Mouse (Mus musculus): ENCODE measurements around the gene Capsl. TPM values are rescaled to one million over a fixed set of nuclear protein-coding genes. Genes with fewer than 3 reads are reported as not detected.

Gene Capsl
- polyA plus RNA-seq (2012; rRNA removed): 0.66 and 0.89 TPM in 2 replicates

DNA sequence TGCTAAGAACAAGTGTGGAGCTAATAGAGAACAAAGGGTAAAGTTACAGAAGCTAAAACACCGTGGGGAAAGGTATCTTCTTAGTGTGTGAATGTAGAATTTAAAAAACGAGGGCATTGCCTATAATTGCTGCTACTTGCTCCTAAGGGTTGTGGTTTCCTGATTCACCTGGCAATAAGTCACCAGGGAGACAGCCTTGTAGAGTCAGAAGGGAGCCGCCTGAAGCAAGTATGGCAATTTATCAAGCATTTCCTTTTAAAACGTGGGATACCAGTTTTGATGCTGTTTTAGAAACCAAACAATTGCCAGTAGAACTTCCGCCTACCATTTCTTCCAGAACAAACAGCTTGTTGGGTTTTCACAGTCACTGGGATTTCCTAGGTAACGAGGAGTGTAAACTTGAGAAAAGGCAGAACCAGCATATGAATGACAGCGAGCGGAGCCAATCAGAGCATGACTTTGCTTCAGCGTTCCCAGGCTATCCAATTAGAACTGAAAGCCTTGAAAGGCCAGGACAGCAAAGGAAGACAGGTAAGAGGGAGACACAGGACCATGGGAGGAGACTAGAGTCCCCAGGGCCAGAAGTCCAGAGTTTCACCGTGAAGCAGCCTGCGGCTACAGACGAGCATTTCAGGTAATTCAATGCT is at the start of gene Capsl:
Gene Capsl (plus strand): TSS at position 495 of the 647 bp plus-strand sequence.
- 49% methylated on average over 12 of the region's 12 CpGs for WGBS
- Histone ChIP-seq H3K36me3 (ENCODE audit: control insufficient read depth, insufficient read depth, low read length) (no peaks in the 10 kb centered on the region), H3K4me3 (ENCODE audit: control insufficient read depth, insufficient read depth, low read length) (no peak within 1 kb of the TSS), H3K27me3 (ENCODE audit: control insufficient read depth, insufficient read depth, low read length) (no peaks in the 10 kb centered on the region), H3K27ac (ENCODE audit: control insufficient read depth, insufficient read depth, low read length) (no peak within 1 kb of the TSS), H3K4me1 (replicated peaks; ENCODE audit: control insufficient read depth, insufficient read depth, low read length) (no peaks in the 10 kb centered on the region)
- no peak for TF ChIP-seq CTCF (IDR thresholded peaks at IDR 0.05; ENCODE audit: borderline replicate concordance, control insufficient read depth, extremely low read depth, insufficient read depth, low read length, poor library complexity)
- no peak for TF ChIP-seq POLR2A (IDR thresholded peaks at IDR 0.05; ENCODE audit: control insufficient read depth, extremely low read depth, insufficient read depth, low read length, poor library complexity)
- peak; percentile 39 for DNase-seq

DNA sequence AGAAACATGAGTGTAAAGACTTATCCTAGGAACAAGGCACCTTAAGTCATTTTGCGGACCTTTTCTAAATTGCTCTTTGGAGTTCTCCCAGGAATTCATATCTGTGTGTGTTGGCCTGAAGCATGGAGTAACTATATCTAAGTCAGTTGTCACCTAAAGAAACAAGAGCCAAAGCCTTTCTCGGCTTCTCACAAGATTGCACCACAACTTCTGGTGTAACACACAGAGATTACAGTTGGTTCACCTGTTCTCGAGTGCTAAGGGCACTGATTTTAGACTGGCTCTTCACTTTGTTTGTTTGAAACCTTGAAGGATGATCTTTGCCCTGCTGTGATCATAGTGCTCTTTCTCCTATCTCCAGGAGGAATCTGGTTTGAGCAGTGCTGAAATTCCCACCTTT is 26.4 kb upstream of the Capsl start:
- 97% methylated on average over 3 of the region's 3 CpGs for WGBS
- TF ChIP-seq CTCF (IDR thresholded peaks at IDR 0.05; ENCODE audit: borderline replicate concordance, control insufficient read depth, extremely low read depth, insufficient read depth, low read length, poor library complexity) (no peak), POLR2A (IDR thresholded peaks at IDR 0.05; ENCODE audit: control insufficient read depth, extremely low read depth, insufficient read depth, low read length, poor library complexity) (no peak)

DNA sequence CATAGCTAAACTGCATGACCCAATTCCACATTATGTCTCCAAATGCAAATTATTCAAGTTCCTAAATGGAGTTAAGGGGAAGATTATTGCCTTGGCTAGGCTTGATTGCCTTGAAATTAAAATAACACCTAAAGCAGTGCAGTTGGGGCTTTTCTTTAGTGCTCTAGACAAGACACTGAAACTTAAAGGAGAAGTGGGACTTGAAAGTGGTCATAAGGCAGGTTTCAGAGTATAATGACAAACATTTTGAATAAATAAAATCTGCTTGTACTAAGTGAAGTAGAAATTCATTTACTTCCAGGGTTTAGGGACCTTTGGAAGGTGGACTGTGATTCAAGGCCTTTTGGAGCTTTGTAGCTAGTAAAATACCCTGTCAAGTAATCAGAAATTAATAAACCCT is 14.7 kb upstream of the Capsl start:
- no peak overlapping the region for H3K4me3 ChIP-seq (ENCODE audit: control insufficient read depth, insufficient read depth, low read length)
- H3K36me3 ChIP-seq (ENCODE audit: control insufficient read depth, insufficient read depth, low read length): no peaks in the 10 kb centered on the region
- no peak for DNase-seq
- H3K27me3 ChIP-seq (ENCODE audit: control insufficient read depth, insufficient read depth, low read length): no peaks in the 10 kb centered on the region
- TF ChIP-seq POLR2A (IDR thresholded peaks at IDR 0.05; ENCODE audit: control insufficient read depth, extremely low read depth, insufficient read depth, low read length, poor library complexity) (no peak), CTCF (IDR thresholded peaks at IDR 0.05; ENCODE audit: borderline replicate concordance, control insufficient read depth, extremely low read depth, insufficient read depth, low read length, poor library complexity) (no peak)
- H3K27ac ChIP-seq (ENCODE audit: control insufficient read depth, insufficient read depth, low read length): no peak overlapping the region
- no peaks in the 10 kb centered on the region for H3K4me1 ChIP-seq (replicated peaks; ENCODE audit: control insufficient read depth, insufficient read depth, low read length)

More for the DNA sequence above, 26.4 kb upstream of the Capsl start:
- DNase-seq: no peak
- H3K4me3 ChIP-seq (ENCODE audit: control insufficient read depth, insufficient read depth, low read length): no peak overlapping the region
- no peaks in the 10 kb centered on the region for H3K4me1 ChIP-seq (replicated peaks; ENCODE audit: control insufficient read depth, insufficient read depth, low read length)
- no peaks in the 10 kb centered on the region for H3K27me3 ChIP-seq (ENCODE audit: control insufficient read depth, insufficient read depth, low read length)
- no peak overlapping the region for H3K27ac ChIP-seq (ENCODE audit: control insufficient read depth, insufficient read depth, low read length)
- H3K36me3 ChIP-seq (ENCODE audit: control insufficient read depth, insufficient read depth, low read length): no peaks in the 10 kb centered on the region

DNA sequence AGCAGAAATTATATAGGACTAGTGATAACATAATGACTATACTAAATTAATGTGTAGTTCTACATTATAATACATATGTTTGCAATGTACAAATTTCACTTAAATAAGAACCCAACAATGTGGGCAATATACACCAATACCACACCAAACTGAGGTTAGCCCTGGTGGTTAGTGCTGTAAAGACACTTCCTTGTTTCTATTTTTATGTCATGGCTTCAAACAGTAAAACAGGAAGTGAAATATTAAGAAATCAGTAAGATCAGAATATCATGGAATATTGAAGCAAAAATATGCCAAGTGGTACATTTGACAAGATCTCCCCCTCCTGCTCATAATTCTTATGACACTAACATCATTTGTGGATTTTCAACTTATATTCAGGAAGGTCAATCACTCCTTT is 8.0 kb upstream of the Capsl start:
- no peaks in the 10 kb centered on the region for H3K36me3 ChIP-seq (ENCODE audit: control insufficient read depth, insufficient read depth, low read length)
- H3K27me3 ChIP-seq (ENCODE audit: control insufficient read depth, insufficient read depth, low read length): no peaks in the 10 kb centered on the region
- TF ChIP-seq CTCF (IDR thresholded peaks at IDR 0.05; ENCODE audit: borderline replicate concordance, control insufficient read depth, extremely low read depth, insufficient read depth, low read length, poor library complexity) (no peak), POLR2A (IDR thresholded peaks at IDR 0.05; ENCODE audit: control insufficient read depth, extremely low read depth, insufficient read depth, low read length, poor library complexity) (no peak)
- no peak overlapping the region for H3K4me3 ChIP-seq (ENCODE audit: control insufficient read depth, insufficient read depth, low read length)
- DNase-seq: no peak
- no peaks in the 10 kb centered on the region for H3K4me1 ChIP-seq (replicated peaks; ENCODE audit: control insufficient read depth, insufficient read depth, low read length)
- H3K27ac ChIP-seq (ENCODE audit: control insufficient read depth, insufficient read depth, low read length): no peak overlapping the region

DNA sequence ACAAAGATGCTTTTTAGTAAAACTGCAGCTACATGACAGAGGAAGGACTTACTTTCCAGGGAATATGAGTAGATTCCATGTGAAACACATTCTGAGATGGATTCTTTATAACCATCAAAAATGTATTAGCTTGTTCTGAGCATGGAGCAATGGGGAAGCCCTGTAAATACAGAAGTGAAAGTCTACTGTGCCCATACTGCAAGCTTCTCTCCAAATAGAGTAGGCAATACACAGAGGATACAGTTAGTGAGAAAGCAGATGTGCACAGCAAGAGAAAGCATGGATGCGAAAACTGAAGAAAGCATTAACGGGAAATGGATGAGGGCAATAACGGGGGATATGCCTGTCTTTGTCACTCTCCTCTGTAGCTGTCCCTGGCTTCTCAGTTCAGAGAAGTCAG is 6.0 kb upstream of the Capsl start:
- H3K36me3 ChIP-seq (ENCODE audit: control insufficient read depth, insufficient read depth, low read length): no peaks in the 10 kb centered on the region
- no peak overlapping the region for H3K4me3 ChIP-seq (ENCODE audit: control insufficient read depth, insufficient read depth, low read length)
- H3K4me1 ChIP-seq (replicated peaks; ENCODE audit: control insufficient read depth, insufficient read depth, low read length): no peaks in the 10 kb centered on the region
- no peak for DNase-seq
- WGBS: 75% methylated on average over 3 of the region's 3 CpGs
- TF ChIP-seq POLR2A (IDR thresholded peaks at IDR 0.05; ENCODE audit: control insufficient read depth, extremely low read depth, insufficient read depth, low read length, poor library complexity) (no peak), CTCF (IDR thresholded peaks at IDR 0.05; ENCODE audit: borderline replicate concordance, control insufficient read depth, extremely low read depth, insufficient read depth, low read length, poor library complexity) (no peak)
- no peaks in the 10 kb centered on the region for H3K27me3 ChIP-seq (ENCODE audit: control insufficient read depth, insufficient read depth, low read length)
- H3K27ac ChIP-seq (ENCODE audit: control insufficient read depth, insufficient read depth, low read length): no peak overlapping the region

DNA sequence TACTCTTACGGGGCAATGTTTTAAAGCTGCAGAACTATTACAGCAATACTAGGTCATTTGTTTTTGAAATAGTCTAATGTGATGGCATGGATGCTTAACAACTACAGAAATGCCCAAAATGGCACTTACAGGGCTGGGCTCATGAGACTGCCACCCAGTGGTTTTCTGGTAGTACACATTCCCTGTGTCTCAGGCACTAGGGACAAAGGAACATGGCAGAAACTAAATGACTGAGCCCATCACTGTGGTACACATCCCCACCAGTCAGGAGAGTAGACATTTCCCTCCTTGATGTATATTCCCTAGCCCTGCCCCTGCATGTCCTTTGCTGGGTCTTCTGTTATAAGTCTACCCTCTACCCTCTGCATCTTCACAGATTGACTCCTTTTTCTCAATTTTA is 16.2 kb downstream of the Capsl start:
- 97% methylated on average over 1 of the region's 1 CpGs for WGBS
- Histone ChIP-seq H3K27me3 (ENCODE audit: control insufficient read depth, insufficient read depth, low read length) (no peaks in the 10 kb centered on the region), H3K27ac (ENCODE audit: control insufficient read depth, insufficient read depth, low read length) (no peak overlapping the region), H3K4me3 (ENCODE audit: control insufficient read depth, insufficient read depth, low read length) (no peak overlapping the region), H3K4me1 (replicated peaks; ENCODE audit: control insufficient read depth, insufficient read depth, low read length) (no peaks in the 10 kb centered on the region), H3K36me3 (ENCODE audit: control insufficient read depth, insufficient read depth, low read length) (no peaks in the 10 kb centered on the region)
- TF ChIP-seq POLR2A (IDR thresholded peaks at IDR 0.05; ENCODE audit: control insufficient read depth, extremely low read depth, insufficient read depth, low read length, poor library complexity) (no peak), CTCF (IDR thresholded peaks at IDR 0.05; ENCODE audit: borderline replicate concordance, control insufficient read depth, extremely low read depth, insufficient read depth, low read length, poor library complexity) (no peak)
- DNase-seq: no peak

DNA sequence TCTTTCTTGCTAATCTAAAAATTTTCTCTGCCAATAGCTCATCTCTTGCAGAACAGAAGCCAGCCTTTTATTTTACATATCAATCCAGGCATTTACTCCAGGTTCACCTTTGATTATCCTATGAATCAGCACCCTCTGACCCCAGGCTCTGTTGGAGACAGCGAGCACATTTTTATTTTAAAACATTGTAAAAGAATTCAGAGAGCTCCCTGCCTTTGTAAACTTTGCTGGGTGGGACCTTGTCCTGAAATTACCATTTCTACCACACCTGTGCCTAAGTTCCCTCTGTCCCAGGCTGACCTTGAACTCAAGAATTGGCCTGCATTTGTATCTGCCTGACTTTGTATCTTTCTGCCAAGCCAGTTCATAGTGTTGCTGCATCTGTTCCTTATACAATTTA is 17.0 kb downstream of the Capsl start:
- no peak for TF ChIP-seq CTCF (IDR thresholded peaks at IDR 0.05; ENCODE audit: borderline replicate concordance, control insufficient read depth, extremely low read depth, insufficient read depth, low read length, poor library complexity)
- H3K27me3 ChIP-seq (ENCODE audit: control insufficient read depth, insufficient read depth, low read length): no peaks in the 10 kb centered on the region
- WGBS: 96% methylated on average over 1 of the region's 1 CpGs

More for the DNA sequence above, 17.0 kb downstream of the Capsl start:
- no peaks in the 10 kb centered on the region for H3K36me3 ChIP-seq (ENCODE audit: control insufficient read depth, insufficient read depth, low read length)
- no peak overlapping the region for H3K4me3 ChIP-seq (ENCODE audit: control insufficient read depth, insufficient read depth, low read length)
- H3K4me1 ChIP-seq (replicated peaks; ENCODE audit: control insufficient read depth, insufficient read depth, low read length): no peaks in the 10 kb centered on the region
- no peak overlapping the region for H3K27ac ChIP-seq (ENCODE audit: control insufficient read depth, insufficient read depth, low read length)
- no peak for DNase-seq

All from thymus, adult 2 months (tissue).